Mouse (Mus musculus) megakaryocyte, embryonic 14.5 days (primary cell): Measurements from ENCODE around the gene Kdm6b.

Source experiments
- FLI1 ChIP-seq: IDR thresholded peaks from 2 replicates; pipeline ENCODE4 v1.6.1; 2012; ENCODE audit warnings: low read length, inconsistent platforms, mixed read lengths
- GATA1 ChIP-seq: IDR thresholded peaks from 3 replicates; pipeline ENCODE4 v1.6.1; 2012; ENCODE audit warnings: mixed read lengths, low read length, inconsistent platforms, borderline replicate concordance

- TF ChIP-seq GATA1, result no peak
- TF ChIP-seq FLI1, result no peak
Measured at GRCm38 (mm10) chr11:69428751-69429150, 15.3 kb upstream of the Kdm6b start.
